Comparison of ENCODE assay signal across 14 mouse cellular contexts in genomic region chr3:81916030-81916686, GRCm38 (mm10). TPM values are rescaled to one million over a fixed set of nuclear protein-coding genes. Genes with fewer than 3 reads are reported as not detected.
A peak's percentile ranks its signal among the peaks of the same experiment; 100 is the strongest.
DNase-seq lines count a peak whose midpoint lies in the region; ATAC-seq and TF ChIP-seq lines count a peak whose summit lies in the region.
"Had no signal": no experiment of that assay in that cellular context is flagged by ENCODE, and none has a peak within 500 bp of the region (broad histone marks: within the 10 kb centered on the region; RNA-seq: fewer than 3 reads in every experiment).

No protein-coding gene starts in this region.

- no peak overlapping the region for H3K9ac ChIP-seq in heart, embryonic 11.5 days (ENCODE audit: low read depth, low read length)
- H3K9ac ChIP-seq in hindbrain, postnatal 0 days (replicated peaks; ENCODE audit: low read length), result no peak overlapping the region

- no peak overlapping the region for H3K4me2 ChIP-seq in heart, embryonic 11.5 days
- H3K4me2 ChIP-seq in hindbrain, postnatal 0 days (ENCODE audit: low read depth, low read length), result no peak overlapping the region

- no peak for ATAC-seq in heart, embryonic 11.5 days (replicated peaks; ENCODE audit: insufficient number of reproducible peaks, low FRiP score, low TSS enrichment)
- ATAC-seq in hindbrain, postnatal 0 days, result peak; percentile 92
- no peak for ATAC-seq in erythroblast, adult 5-6 weeks (replicated peaks; ENCODE audit: low FRiP score, poor library complexity, severe bottlenecking)

- WGBS in heart, embryonic 11.5 days (ENCODE audit: insufficient replicate concordance), result 66% methylated on average over 5 of the region's 5 CpGs
- WGBS in hindbrain, postnatal 0 days, result 46% methylated on average over 5 of the region's 5 CpGs

- no peaks in the 10 kb centered on the region for H3K4me1 ChIP-seq in heart, embryonic 11.5 days (ENCODE audit: control insufficient read depth, insufficient read depth, low read length)
- peaks cover 10% of the 10 kb centered on the region; the same call in 1 of the 2 replicates for H3K4me1 ChIP-seq in embryonic fibroblast, embryonic 13.5 days (ENCODE audit: control insufficient read depth, insufficient read depth, low read length)
- no peaks in the 10 kb centered on the region for H3K4me1 ChIP-seq in hindbrain, postnatal 0 days (ENCODE audit: insufficient read depth, low read length)

- no peak overlapping the region for H3K4me3 ChIP-seq in heart, embryonic 11.5 days (ENCODE audit: low read depth, low read length)
- H3K4me3 ChIP-seq in embryonic fibroblast, embryonic 13.5 days (ENCODE audit: insufficient read depth, low read length), result no peak overlapping the region
- no peak overlapping the region for H3K4me3 ChIP-seq in hindbrain, postnatal 0 days (ENCODE audit: low read length)
- H3K4me3 ChIP-seq: heart, adult 2 months had no signal

- no peak for TF ChIP-seq CTCF in embryonic fibroblast, embryonic 13.5 days (IDR thresholded peaks at IDR 0.05; ENCODE audit: borderline replicate concordance, insufficient read depth, low read length)
- TF ChIP-seq CTCF in hindbrain, postnatal 0 days (IDR thresholded peaks at IDR 0.05; ENCODE audit: low read depth), result no peak

- peak; percentile 31 for DNase-seq in heart, adult 8-10 months (ENCODE audit: low spot score)
- DNase-seq in right cerebral cortex, postnatal 14 days, result peak; percentile 41
- no peak for DNase-seq in right cerebral cortex, postnatal 4 days
- DNase-seq in hindbrain, postnatal 0 days (ENCODE audit: low spot score), result peak; percentile 53
- DNase-seq in ovary, adult 18-20 months (ENCODE audit: low spot score), result no peak
- DNase-seq: kidney, adult 2 months; liver had no signal

- H3K36me3 ChIP-seq in heart, embryonic 11.5 days (ENCODE audit: control insufficient read depth, insufficient read depth, low read length), result no peaks in the 10 kb centered on the region
- no peaks in the 10 kb centered on the region for H3K36me3 ChIP-seq in hindbrain, postnatal 0 days (ENCODE audit: insufficient read depth, low read length)

- H3K27me3 ChIP-seq in heart, embryonic 11.5 days (ENCODE audit: control insufficient read depth, insufficient read depth, low read length), result no peaks in the 10 kb centered on the region
- H3K27me3 ChIP-seq in hindbrain, postnatal 0 days (ENCODE audit: insufficient read depth, low read length), result no peaks in the 10 kb centered on the region

- TF ChIP-seq POLR2A in embryonic fibroblast, embryonic 13.5 days (IDR thresholded peaks at IDR 0.05; ENCODE audit: low read depth, low read length), result no peak

- H3K27ac ChIP-seq in heart, embryonic 11.5 days (ENCODE audit: low read depth, low read length), result no peak overlapping the region
- 0 out of 2 replicates have a peak overlapping the region, but pooled peaks have one; percentile 24 for H3K27ac ChIP-seq in embryonic fibroblast, embryonic 13.5 days (ENCODE audit: insufficient read depth, low read length)
- no peak overlapping the region for H3K27ac ChIP-seq in hindbrain, postnatal 0 days
- H3K27ac ChIP-seq: heart, adult 2 months had no signal

- H3K9me3 ChIP-seq in heart, embryonic 11.5 days (replicated peaks; ENCODE audit: control insufficient read depth, low read length), result no peaks in the 10 kb centered on the region
- no peaks in the 10 kb centered on the region for H3K9me3 ChIP-seq in hindbrain, postnatal 0 days (ENCODE audit: low read length)

RNA-seq across cellular contexts. Expression of gene Ctso, which starts 16.2 kb away (rescaled TPM):
- total RNA-seq in heart, adult 8-10 months (2022), result 10 to 100 TPM in 1 of 4 experiments, 1 to 10 TPM in 3; 7.5 to 10.5 (median 8.9) TPM
- polyA plus RNA-seq in heart, embryonic 11.5 days (2014; fragmentation: Nextera tagmentation; extraction: Ambion mirVana), result 17.0 and 17.2 TPM in 2 replicates
- polyA plus RNA-seq in embryonic fibroblast, embryonic 13.5 days (2011; ENCODE audit: insufficient read length, low read depth, missing spikeins), result 10.6 and 12.9 TPM in 2 replicates
- 12.3 and 15.4 TPM in 2 replicates for total RNA-seq in hindbrain, postnatal 0 days (2014; rRNA removed)
- polyA plus RNA-seq in hindbrain, postnatal 0 days (2015; fragmentation: Nextera tagmentation; extraction: Ambion mirVana), result 23.6 and 26.7 TPM in 2 replicates
- 3.7 and 5.6 TPM in 2 replicates for total RNA-seq in erythroblast, adult 5-6 weeks (2015; ENCODE audit: low replicate concordance)
- total RNA-seq in erythroblast, adult 5-6 weeks (2017; ENCODE audit: low replicate concordance), result 0.84 and 7.1 TPM in 2 replicates

RNA-seq across cellular contexts. Expression of gene Tdo2, which starts 59.8 kb away (rescaled TPM):
- total RNA-seq in heart, adult 8-10 months (2022), result under 1 TPM in 1 of 4 experiments, not detected in 3; 0.11 TPM
- polyA plus RNA-seq in heart, embryonic 11.5 days (2014; fragmentation: Nextera tagmentation; extraction: Ambion mirVana), result 1.4 and 1.6 TPM in 2 replicates
- polyA plus RNA-seq in embryonic fibroblast, embryonic 13.5 days (2011; ENCODE audit: insufficient read length, low read depth, missing spikeins), result not detected in 2 replicates
- not detected in 2 replicates for total RNA-seq in hindbrain, postnatal 0 days (2014; rRNA removed)
- polyA plus RNA-seq in hindbrain, postnatal 0 days (2015; fragmentation: Nextera tagmentation; extraction: Ambion mirVana), result 0.40 and 0.52 TPM in 2 replicates
- total RNA-seq in erythroblast, adult 5-6 weeks (2015; ENCODE audit: low replicate concordance), result not detected in 2 replicates
- not detected in 2 replicates for total RNA-seq in erythroblast, adult 5-6 weeks (2017; ENCODE audit: low replicate concordance)
- total RNA-seq: heart, adult 2 months; megakaryocyte progenitor cell, adult 5-6 weeks had no signal
- polyA plus RNA-seq: forebrain, embryonic 11.5 days; heart, adult 2 months; kidney, adult 2 months; neural tube, embryonic 11.5 days had no signal

Comparison
In these comparisons a context has a peak if more than half of its experiments do, and no peak if none do; other contexts are left out.
1. DNase-seq: peak in heart, adult 8-10 months (single experiment), right cerebral cortex, postnatal 14 days (single experiment) and hindbrain, postnatal 0 days (single experiment); none in right cerebral cortex, postnatal 4 days (single experiment) and ovary, adult 18-20 months (single experiment).